Mouse (Mus musculus) intestine, postnatal 0 days (tissue): ENCODE results near the gene Coro6. TPM values are rescaled to one million over a fixed set of nuclear protein-coding genes. Genes with fewer than 3 reads are reported as not detected.

ENCODE experiments used
- ATAC-seq: fragments of 200-750 bp; cut with Nextera tagmentation; 2 replicates; pipeline ENCODE4 v1.8.0; 2017; ENCODE audit warnings: mild to moderate bottlenecking, moderate TSS enrichment, moderate library complexity
- H3K27ac ChIP-seq: fragments of 300-500 bp; sonication (generic); 2 replicates; pipeline ENCODE4 v1.5.1; 2014; ENCODE audit warnings: mild to moderate bottlenecking, low read depth, low read length, moderate library complexity
- H3K27me3 ChIP-seq: fragments of 300-500 bp; sonication (generic); replicated peaks from 2 replicates; pipeline ENCODE4 v1.6.1; 2014; ENCODE audit warnings: low read length, mixed read lengths; ENCODE audit not compliant: control insufficient read depth, insufficient read depth
- H3K36me3 ChIP-seq: fragments of 300-500 bp; sonication (generic); 2 replicates; pipeline ENCODE4 v1.6.1; 2014; ENCODE audit warnings: mild to moderate bottlenecking, moderate library complexity; ENCODE audit not compliant: control insufficient read depth, insufficient read depth
- H3K4me1 ChIP-seq: fragments of 300-500 bp; sonication (generic); replicated peaks from 2 replicates; pipeline ENCODE4 v1.6.1; 2014; ENCODE audit warnings: antibody characterized with exemption, low read length, mixed read lengths; ENCODE audit not compliant: control insufficient read depth, insufficient read depth
- H3K4me2 ChIP-seq: fragments of 300-500 bp; sonication (generic); replicated peaks from 2 replicates; pipeline ENCODE4 v1.6.1; 2014; ENCODE audit warnings: low read depth, mild to moderate bottlenecking, moderate library complexity
- H3K4me3 ChIP-seq: fragments of 300-500 bp; sonication (generic); 2 replicates; pipeline ENCODE4 v1.5.1; 2014; ENCODE audit warnings: low read depth, low read length
- H3K9ac ChIP-seq: fragments of 300-500 bp; sonication (generic); 2 replicates; pipeline ENCODE4 v1.6.1; 2014; ENCODE audit warnings: mild to moderate bottlenecking, low read depth, low read length
- H3K9me3 ChIP-seq: fragments of 300-500 bp; sonication (generic); 2 replicates; pipeline ENCODE4 v1.6.1; 2016; ENCODE audit warnings: mixed run types; ENCODE audit not compliant: control insufficient read depth
- CTCF ChIP-seq: sonication (generic); IDR thresholded peaks from 2 replicates; pipeline ENCODE4 v1.5.1; 2016; ENCODE audit warnings: low read depth, mild to moderate bottlenecking, control low read depth, antibody characterized with exemption, moderate library complexity
- WGBS: fragments of 180-500 bp; shearing (Covaris S2); extraction: QIAGEN DNeasy Blood & Tissue Kit; methylation state at CpG from one replicate; pipeline ENCODE4 v1.1.7; 2014; 5-methylcytosine and 5-hydroxymethylcytosine counted together
- polyA plus RNA-seq: library from polyadenylated mRNA; unstranded; fragments of >200 nt; fragmentation: Nextera tagmentation; extraction: Ambion mirVana; gene quantifications from 2 replicates; pipeline ENCODE4 v1.2.1, GENCODE M21; 2015

Gene Coro6
- polyA plus RNA-seq, 1 experiment from 2014 or later: 0.18 TPM

DNA sequence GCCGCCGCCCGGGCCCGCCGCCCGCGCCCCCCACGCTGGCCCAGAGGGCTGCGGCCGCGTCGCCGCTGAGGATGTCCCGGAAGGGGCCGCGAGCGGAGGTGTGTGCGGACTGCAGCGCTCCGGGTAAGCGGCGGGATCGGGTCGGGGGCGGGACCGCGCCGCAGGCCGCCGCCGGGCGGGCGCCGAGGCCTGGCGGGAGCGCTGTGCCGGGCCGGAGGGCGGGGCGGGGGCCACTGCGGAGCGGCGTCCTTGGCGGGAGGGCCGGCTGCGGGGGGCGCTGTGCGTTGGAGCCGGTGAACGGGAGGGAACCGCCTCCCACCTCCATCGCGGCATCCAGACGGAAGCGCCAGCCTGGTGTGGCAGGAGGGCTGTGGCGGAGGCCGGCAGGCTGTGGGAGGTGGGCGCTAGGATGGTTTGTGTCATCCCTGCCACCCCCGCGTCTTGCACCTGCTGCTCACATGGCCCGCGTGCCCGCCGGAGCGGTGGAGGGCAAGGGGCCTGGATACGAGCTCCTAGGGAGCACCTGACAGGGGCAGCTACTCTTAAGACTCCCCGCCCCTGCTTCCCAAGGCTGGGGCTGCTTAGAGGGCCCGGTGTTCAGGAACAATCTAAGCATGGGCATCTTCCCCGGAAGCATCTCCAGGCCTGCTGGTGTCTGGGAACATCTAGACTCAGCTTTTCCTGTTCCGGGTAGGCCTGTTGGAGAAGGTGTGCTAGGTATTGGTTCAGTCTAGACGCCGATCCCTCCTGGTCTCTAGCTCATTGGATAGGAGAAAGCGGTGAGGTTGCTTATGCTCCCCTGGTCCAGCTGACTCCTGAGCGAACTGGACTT, 31.5 kb downstream of the Coro6 start, which contains the start of gene Git1:
Gene Git1, plus strand, starts transcription at position 51 of the 832 bp plus-strand sequence.
- peak within 1 kb of the TSS; percentile 98 for H3K27ac ChIP-seq
- 0 out of 2 replicates have a peak, but pooled peaks have one; percentile 26 for TF ChIP-seq CTCF
- 2% methylated on average over 45 of the region's 74 CpGs for WGBS
- ATAC-seq: peak; percentile 30
- H3K4me1 ChIP-seq: peaks cover 20% of the 10 kb centered on the region; the same call in 1 of the 2 replicates
- H3K27me3 ChIP-seq: no peaks in the 10 kb centered on the region
- H3K9me3 ChIP-seq: no peaks in the 10 kb centered on the region
- peak within 1 kb of the TSS; percentile 91 for H3K4me2 ChIP-seq
- peak within 1 kb of the TSS; percentile 84 for H3K4me3 ChIP-seq
- peaks cover 5% of the 10 kb centered on the region; the same call in 1 of the 2 replicates for H3K36me3 ChIP-seq
- peak within 1 kb of the TSS; percentile 97 for H3K9ac ChIP-seq

DNA sequence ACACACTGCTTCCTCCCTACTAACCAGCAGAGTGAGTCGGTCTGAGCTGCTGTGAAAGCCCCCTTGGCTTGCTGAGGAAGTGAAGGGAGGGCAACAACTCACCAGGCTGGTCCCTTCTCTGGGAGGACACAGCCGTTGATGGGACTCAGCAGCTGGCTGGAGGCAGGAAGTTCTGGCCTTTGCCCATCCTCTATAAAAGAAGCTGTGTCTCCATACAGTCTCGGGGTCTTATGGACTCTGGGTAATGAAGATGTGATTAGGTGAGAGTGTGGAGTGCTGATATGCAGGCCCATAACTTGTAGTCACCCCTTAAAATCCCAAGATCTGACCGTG, 32.1 kb downstream of the Coro6 start:
- Histone ChIP-seq H3K36me3 (peaks cover 11% of the 10 kb centered on the region; the same call in 1 of the 2 replicates), H3K4me1 (peaks cover 18% of the 10 kb centered on the region; the same call in 1 of the 2 replicates), H3K27me3 (no peaks in the 10 kb centered on the region), H3K9ac (peak overlapping the region; percentile 97), H3K4me3 (peak overlapping the region; percentile 84), H3K4me2 (peak overlapping the region; percentile 91), H3K9me3 (no peaks in the 10 kb centered on the region), H3K27ac (peak overlapping the region; percentile 98)
- ATAC-seq: no peak
- 13% methylated on average over 4 of the region's 4 CpGs for WGBS
- no peak for TF ChIP-seq CTCF

DNA sequence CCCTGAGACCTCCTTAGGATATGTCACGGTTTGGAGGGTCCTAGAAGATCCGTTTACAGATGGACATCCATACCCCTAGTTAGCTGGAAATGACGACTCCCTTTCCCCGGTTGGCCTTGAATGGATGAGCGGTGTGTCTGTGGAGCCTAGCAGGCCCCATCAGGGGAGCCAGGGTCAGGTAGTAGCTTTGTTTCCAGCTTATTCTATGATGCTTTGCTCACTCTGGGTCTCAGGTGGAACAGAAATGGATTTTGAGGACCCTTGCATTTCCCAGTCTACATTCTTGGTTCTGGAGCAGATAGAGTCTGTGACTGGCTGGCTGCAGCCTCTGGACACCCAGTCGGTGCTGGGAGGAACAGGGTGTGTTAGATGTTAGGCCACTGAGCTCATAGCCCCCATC, 32.6 kb downstream of the Coro6 start:
- Histone ChIP-seq H3K9me3 (no peaks in the 10 kb centered on the region), H3K36me3 (peaks cover 15% of the 10 kb centered on the region), H3K9ac (peak overlapping the region; percentile 97; the same call in 1 of the 2 replicates), H3K4me1 (peaks cover 18% of the 10 kb centered on the region; the same call in 1 of the 2 replicates), H3K4me3 (peak overlapping the region; percentile 84), H3K4me2 (peak overlapping the region; percentile 91), H3K27me3 (no peaks in the 10 kb centered on the region), H3K27ac (peak overlapping the region; percentile 84)
- no peak for ATAC-seq
- 56% methylated on average over 6 of the region's 6 CpGs for WGBS
- no peak for TF ChIP-seq CTCF

DNA sequence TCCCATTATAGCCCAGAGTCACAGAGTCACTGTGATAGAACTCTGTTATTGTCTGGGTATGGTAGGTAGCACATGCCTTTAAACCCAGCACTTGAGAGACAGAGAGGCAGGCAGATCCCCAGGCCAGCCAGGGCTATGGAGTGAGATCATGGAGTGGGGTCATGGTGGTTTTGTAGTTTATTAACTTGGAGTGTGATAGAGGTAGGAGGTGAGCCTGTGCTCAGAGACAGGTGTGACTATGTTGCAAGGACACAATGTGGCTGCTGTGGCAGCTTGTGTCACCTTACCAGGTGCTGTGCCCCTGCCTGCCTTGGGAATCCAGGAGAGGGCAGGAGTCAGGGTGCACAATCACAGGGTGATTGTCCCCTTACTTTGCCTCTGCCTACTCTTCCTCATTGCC, 33.3 kb downstream of the Coro6 start:
- H3K9ac ChIP-seq: no peak overlapping the region
- no peaks in the 10 kb centered on the region for H3K9me3 ChIP-seq
- no peak overlapping the region for H3K4me3 ChIP-seq
- no peaks in the 10 kb centered on the region for H3K27me3 ChIP-seq
- peak; percentile 50 for TF ChIP-seq CTCF
- peak; percentile 42 for ATAC-seq
- peaks cover 18% of the 10 kb centered on the region; the same call in 1 of the 2 replicates for H3K4me1 ChIP-seq
- H3K27ac ChIP-seq: peak overlapping the region; percentile 84
- H3K4me2 ChIP-seq: peak overlapping the region; percentile 27
- H3K36me3 ChIP-seq: peaks cover 23% of the 10 kb centered on the region

DNA sequence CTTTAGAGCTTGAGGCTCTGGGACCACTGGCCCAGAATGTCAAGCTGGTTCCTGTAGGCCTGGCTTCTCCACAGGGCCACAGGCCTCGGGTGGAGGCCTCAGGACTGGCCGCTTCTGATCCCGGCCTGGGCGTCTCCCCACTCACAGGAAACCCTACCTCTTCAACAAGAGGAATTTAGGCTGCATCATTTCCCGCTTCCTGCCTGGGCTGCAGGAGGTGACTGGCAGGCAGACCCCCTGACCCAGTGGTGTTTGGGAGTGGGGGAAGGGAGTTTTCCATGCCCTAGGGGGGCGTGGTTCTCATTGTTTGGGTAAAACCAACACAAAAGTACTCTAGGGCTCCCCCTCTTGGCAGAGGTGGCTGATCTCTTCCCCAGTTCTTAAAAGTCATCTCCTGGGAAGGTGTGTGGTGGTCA, 35.1 kb downstream of the Coro6 start:
- H3K4me3 ChIP-seq: no peak overlapping the region
- no peak for ATAC-seq
- WGBS: 56% methylated on average over 6 of the region's 6 CpGs
- H3K9ac ChIP-seq: no peak overlapping the region
- H3K4me1 ChIP-seq: peaks cover 14% of the 10 kb centered on the region; the same call in 1 of the 2 replicates
- H3K27ac ChIP-seq: peak overlapping the region; percentile 77
- peaks cover 33% of the 10 kb centered on the region for H3K36me3 ChIP-seq
- H3K27me3 ChIP-seq: no peaks in the 10 kb centered on the region
- TF ChIP-seq CTCF: peak; percentile 62
- no peak overlapping the region for H3K4me2 ChIP-seq
- no peaks in the 10 kb centered on the region for H3K9me3 ChIP-seq

DNA sequence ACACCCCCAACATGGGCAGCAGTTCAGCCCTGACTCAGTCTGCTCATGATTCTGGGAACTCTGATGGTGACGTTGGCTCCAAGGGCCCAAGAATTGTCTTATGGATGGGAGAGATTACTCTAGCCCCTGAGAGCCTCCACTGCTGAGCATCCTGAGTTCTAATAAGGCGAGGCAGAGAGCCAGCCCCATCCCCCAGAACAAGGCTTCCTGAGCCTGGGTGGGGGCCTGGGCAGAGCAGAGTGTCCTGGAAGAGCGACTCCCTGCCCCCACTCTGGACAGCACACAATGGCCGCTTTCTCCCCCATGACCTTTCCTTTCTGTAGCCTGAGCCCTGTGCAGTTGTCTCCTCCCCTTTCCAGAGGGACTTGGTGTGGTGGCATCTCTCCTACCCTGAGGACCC, 35.6 kb downstream of the Coro6 start:
- 68% methylated on average over 4 of the region's 4 CpGs for WGBS
- H3K4me3 ChIP-seq: no peak overlapping the region
- no peak for ATAC-seq
- 0 out of 2 replicates have a peak overlapping the region, but pooled peaks have one; percentile 6 for H3K4me2 ChIP-seq
- H3K27ac ChIP-seq: peak overlapping the region; percentile 30
- H3K4me1 ChIP-seq: peaks cover 14% of the 10 kb centered on the region; the same call in 1 of the 2 replicates
- no peaks in the 10 kb centered on the region for H3K27me3 ChIP-seq
- H3K9me3 ChIP-seq: no peaks in the 10 kb centered on the region
- TF ChIP-seq CTCF: no peak
- H3K9ac ChIP-seq: no peak overlapping the region
- peaks cover 38% of the 10 kb centered on the region for H3K36me3 ChIP-seq
